Mouse (Mus musculus) layer of hippocampus, postnatal 25 days (tissue): ENCODE data around the gene Ttc1. TPM values are rescaled to one million over a fixed set of nuclear protein-coding genes. Genes with fewer than 3 reads are reported as not detected.
A peak's percentile ranks its signal among the peaks of the same experiment; 100 is the strongest.

Experiments used
- DNase-seq, 2 experiments: peaks; one replicate each; pipeline ENCODE4 v3.0.0; 2022; ENCODE audit warnings: mixed read lengths in 2 of 2, low spot score in 1 of 2; ENCODE audit errors: extremely low spot score in 1 of 2
- total RNA-seq, 2 experiments: library from RNA; stranded (reverse); gene quantifications; 2 replicates each; pipeline ENCODE4 v1.2.3; 2021

The Ttc1 gene
- 10 to 100 TPM; 45.5 to 56.4 TPM for total RNA-seq

DNA sequence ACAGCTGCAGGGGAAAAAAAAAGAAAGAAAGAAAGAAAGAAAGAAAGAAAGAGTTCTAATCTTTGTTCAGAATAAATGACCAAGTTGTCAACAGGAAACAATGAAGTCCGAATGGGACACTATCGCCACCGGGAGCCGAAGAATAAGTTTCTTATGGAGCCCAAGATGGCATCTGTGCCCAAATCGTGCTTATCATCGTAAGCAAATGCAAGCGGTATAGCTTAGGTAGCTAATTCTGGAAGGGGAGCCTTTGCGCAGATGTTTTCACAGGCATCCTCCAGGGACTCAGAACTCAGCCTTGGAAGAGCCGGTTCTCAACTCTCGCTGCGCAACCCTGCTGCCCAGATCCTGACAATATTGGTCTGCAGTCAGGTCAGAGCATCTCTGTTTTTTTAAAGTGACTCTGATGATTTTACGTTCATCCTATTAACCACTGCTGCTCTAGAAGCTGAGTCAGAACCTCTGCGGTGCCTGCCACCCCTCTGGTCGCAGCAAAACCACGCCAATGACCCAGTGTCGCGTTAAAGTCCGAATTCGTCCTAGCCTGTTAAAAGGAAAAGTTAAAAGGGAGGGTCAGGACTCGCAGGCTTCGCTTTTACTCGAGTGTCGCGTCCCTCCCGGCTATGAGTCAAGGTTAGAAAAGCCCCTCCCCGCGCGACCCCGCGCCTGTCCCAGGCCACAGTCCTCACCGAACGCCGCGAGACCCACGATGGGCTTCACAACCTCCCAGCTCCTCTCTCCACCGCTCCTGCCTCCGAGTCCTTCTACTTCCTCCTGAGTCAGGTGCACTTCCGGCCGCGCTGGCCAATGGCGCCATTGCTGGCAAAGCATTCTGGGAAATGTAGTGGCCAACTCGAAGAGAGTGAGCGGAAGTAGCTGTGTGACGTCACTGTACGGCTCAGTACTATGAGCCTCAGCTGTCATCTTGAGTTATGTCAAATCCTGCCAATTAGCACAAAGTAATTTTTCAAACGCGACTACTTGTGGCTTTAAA, at the start of gene Ttc1:
Ttc1 (minus strand) TSS at position 776 of the 994 bp plus-strand sequence.
- DNase-seq = peak; percentile 85 to 93

DNA sequence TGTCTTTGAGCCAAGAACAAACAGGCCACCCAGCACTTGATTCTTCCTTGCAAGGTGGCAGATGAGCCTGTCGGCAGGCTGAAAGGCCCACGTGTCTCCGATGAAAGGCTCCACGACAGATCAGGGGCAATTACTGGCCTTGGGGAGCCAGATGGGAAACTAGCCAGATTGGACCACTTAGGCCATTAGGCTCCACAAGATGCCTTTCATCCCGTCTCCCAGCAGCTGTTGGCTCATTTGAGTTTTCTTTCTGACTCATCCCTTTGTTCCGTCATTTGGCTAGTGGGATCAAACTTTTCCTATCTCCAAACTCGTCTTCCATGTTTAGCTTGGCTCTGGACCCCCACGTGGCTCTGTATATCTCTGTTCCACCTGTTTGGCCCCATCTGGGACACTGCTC, 48.2 kb upstream of the Ttc1 start:
- no peak for DNase-seq

GRCm38 (mm10) chr11:43790446-43790845, 42.6 kb upstream of the Ttc1 start:
- DNase-seq = no peak

DNA sequence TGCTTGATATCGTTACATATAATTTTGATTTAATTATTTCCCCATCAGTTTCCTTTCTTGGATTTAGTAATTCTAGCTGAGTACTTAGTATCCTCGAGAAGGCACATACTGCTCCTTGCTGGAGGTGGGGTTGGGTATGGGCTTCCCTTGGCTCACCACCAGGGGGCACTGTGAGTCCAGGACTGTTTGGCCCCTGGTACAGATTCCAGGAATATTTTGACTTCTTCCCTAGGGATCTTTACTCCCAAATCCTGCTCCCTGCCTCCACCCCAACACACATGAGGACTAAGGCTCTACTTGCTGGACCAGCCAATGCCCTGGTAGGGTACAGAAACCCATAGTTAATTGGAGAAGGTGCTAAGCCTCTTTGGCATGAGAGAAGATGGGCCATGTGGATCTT, 36.0 kb upstream of the Ttc1 start:
- peak; percentile 73 to 89 for DNase-seq

DNA sequence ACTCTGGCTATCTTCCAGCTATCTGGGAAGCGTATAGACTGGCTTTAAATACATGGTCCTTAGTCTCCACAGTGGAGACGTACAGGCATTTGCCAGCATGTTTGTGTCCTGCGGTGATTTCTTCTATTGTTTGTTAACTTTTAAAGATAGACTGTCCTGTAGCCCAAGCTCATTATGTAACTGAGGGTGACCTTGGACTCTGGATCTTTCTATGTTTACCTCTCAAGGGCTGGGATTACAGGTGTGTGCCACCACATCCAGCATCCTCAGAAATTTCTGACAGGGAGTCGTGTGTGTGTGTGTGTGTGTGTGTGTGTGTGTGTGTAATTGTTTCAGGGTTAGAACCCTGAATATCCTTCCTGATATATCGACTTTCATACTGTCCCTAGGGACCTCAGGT, 35.3 kb upstream of the Ttc1 start:
- no peak for DNase-seq

GRCm38 (mm10) chr11:43779551-43779950, 31.7 kb upstream of the Ttc1 start:
- no peak for DNase-seq

GRCm38 (mm10) chr11:43776324-43776694, 28.5 kb upstream of the Ttc1 start:
- DNase-seq = no peak

DNA sequence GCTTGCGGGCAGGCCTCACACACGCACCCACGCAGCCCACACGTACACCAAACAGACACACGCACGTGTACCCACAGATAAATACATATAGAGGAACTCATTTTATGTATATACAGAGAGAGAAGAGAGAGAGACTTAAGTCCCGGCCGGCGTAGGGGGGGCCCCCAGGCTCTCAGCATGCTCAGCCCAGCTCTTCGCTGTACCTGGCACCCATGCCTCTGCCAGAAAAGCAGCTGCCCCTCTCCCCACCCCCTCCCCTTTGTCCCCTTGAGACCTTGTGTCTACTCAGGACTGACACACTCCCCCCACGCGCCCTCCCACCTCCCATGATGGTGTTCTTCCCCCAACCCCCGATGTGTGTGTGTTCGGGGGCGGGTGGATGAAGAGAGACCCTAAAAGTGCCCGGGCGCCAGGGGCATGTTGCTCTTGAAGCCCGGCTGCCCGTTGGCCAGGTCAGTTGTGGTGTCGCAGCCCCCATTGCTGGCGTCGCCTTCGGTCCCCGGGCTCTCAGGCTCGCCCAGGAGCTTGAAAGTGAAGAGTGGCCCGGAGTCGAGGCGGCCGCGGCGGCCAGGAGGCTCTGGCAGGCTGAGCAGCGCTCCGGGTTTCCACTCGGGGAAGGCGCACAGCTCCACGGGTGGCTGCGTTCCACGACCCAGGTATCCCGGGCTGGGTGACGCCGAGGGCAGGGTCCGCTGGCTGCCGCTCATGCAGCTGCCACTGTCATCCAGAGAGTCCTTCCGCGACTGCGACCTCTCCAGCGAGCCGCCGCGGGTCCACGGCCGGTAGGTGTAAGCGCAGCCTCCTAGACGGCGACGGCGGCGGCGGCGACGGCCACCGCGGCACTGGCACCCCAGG, 27.9 kb upstream of the Ttc1 start:
- no peak for DNase-seq

GRCm38 (mm10) chr11:43773725-43774124, 25.9 kb upstream of the Ttc1 start:
- no peak for DNase-seq

DNA sequence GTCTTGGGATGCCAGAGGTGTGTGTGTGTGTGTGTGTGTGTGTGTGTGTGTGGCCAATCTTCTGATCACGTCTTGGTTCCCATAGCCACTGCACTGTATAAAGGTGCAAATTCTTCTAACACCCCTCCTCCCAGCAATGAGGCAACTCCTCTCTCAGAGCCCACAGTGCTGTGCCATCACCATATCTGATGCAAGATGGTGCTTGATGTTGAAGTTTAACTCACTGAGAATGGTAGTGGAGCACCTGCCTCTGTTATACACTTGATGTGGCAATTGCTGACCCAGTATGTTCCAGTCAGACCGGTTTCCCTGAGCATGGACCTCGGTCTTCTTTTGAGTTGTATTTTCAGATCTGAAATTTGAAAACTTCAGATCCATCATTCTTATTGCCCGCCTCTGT, 22.3 kb upstream of the Ttc1 start:
- DNase-seq = no peak

DNA sequence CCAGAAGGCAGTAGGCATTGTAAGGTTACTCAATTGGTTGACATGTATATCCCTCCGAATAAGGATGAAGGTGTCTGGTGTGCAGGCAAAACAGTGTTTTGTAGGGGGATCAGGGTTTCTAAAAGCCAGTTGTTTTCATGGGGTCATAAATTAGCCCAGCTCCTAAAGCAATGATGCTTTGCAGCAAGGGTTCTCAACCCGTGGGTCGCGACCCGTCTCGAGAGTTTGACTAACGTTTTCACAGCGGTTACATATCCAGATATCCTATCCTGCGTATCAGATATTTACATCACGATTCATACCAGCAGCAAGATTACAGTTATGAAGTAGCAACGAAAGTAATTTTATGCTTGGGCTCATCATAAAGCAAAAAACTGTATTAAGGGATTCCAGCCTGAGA, 19.9 kb upstream of the Ttc1 start:
- DNase-seq = no peak

- DNase-seq = peak; percentile 65 to 74
Observed at GRCm38 (mm10) chr11:43766922-43767648, 19.3 kb upstream of the Ttc1 start.

- DNase-seq = no peak
Observed at GRCm38 (mm10) chr11:43758436-43758835, 10.6 kb upstream of the Ttc1 start.

GRCm38 (mm10) chr11:43755411-43755810, 7.6 kb upstream of the Ttc1 start:
- no peak for DNase-seq

DNA sequence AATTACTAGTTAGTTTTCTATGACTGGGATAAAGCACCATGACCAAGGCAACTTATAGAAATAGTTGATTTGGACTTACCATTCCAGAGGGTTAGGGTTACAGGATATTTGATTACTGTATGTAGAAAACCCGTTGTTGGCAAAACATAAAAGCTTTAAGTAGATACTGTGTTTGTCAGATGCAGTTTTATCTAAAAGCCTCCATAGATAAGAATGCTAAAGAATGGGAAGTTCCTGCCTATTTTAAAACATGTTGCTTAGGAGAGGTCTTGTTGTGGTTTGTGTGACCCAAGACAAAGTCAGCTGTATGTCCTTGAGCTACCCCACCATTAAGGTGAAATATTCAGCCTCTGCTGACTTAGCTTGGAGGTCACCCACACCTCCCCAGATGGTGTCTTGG, 6.8 kb upstream of the Ttc1 start:
- DNase-seq = no peak

DNA sequence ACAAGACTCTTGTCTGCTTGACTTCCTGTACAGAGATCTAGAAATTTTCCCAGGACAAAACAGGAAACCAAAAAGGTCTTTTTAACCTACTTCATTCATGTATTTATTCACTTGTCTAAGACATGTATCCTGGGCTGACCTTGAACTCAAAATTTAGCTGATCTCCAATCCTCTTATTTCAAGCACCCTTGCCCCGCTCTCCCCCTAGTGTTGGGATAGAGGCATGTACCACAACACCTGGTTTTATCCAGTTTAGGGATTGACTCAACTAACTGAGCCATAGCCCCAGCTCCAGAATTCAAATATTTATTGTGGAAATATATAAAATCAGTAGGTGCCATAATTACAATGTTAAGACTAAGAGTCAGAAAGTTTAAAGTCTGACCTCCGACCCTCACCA, 3.7 kb upstream of the Ttc1 start:
- DNase-seq = no peak

DNA sequence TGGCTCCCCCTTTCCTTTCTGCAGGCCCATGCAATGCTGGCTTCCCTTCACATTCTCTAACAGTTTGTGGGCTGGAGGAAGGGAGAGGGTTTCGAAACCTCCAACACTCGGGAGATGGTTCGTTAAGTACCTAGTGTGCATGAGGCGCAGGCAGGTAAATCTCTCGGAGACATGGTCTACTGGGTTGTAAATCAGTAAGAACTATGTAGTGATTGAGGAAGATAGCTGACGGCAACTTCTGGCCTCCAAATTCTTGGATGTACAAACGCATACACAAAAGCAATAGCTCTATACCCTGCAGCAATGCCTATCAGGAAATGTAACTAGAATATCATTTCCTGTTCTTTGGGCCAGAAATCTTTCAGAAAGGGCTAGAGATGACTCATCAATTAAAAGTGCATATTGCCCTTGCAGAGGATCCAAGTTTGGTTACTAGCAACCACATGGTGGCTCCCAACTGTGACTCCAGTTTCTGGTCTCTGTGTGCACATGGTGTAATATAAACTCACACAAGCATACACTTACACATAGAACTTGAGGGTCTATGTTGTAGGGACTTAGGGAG, 19.0 kb downstream of the Ttc1 start:
- no peak for DNase-seq

DNA sequence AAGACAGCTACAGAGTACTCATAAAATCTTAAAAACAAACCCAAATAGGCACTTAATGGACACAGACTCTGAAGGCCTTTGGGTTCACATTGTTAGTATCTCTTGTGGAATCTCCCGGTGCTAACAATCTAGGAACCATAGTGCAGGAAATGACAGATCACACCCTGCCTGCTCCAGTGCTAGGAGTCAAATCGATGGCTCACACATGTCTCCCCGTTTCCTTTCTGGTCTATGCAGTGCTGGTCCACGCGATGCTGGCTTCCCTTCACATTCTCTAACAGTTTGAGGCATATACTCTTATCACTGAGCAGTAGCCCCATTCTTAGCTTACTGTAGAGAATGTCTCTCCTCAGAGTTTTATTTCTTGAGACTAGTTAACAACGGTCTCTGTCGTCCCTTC, 20.0 kb downstream of the Ttc1 start:
- DNase-seq = no peak

DNA sequence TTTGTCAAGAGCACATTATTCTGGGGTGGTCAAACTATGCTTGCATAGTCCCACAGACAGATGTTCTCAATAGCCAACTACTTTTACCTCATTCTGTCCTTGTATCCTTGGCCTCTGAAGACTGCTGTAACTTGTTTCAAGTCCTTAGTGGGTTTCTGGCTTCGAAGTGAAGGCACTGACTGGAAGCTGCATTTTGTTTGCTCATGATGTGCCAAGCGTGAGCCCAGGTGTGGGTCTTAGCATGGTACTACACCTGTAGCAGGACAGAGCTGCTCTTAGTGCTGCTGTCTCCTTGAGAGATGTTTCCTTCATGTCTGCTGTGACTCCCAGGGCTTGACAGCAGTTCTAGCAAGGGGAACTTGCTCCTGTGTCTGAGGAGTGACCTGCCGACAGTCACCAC, 24.4 kb downstream of the Ttc1 start:
- no peak for DNase-seq

DNA sequence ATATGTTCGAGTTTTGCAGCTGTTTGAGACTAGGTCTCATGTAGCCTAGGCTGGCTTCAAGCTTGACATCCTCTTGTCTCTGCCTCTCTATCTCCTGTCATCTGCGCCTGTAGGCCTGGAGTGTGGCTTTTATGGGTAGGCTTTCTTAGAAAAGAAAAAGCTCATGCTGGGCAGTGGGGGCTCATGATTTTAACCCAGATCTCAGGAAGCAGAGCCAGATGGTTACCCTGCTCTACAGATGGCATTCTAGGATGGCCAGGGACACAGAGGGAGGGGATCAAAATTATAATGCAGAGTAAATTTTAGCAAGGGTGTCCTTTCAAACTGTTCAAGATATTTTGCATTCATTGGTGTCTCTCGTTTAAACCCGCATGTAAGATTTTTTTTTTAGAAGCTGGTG, 35.6 kb downstream of the Ttc1 start:
- no peak for DNase-seq
